Mouse (Mus musculus) embryonic facial prominence, embryonic 11.5 days (tissue): ENCODE measurements around the gene Skil. TPM values are rescaled to one million over a fixed set of nuclear protein-coding genes. Genes with fewer than 3 reads are reported as not detected.

ENCODE experiments used
- ATAC-seq: fragments of 200-750 bp; cut with Nextera tagmentation; replicated peaks from 2 replicates; pipeline ENCODE4 v1.8.0; 2017; ENCODE audit warnings: low read depth; ENCODE audit not compliant: insufficient number of reproducible peaks, low FRiP score, low TSS enrichment
- DNase-seq: peaks from one replicate; pipeline ENCODE4 v3.0.0-alpha.2; 2015; ENCODE audit warnings: low spot score
- H3K27ac ChIP-seq: fragments of 300-500 bp; sonication (generic); replicated peaks from 2 replicates; pipeline ENCODE4 v1.5.1; 2014; ENCODE audit warnings: mild to moderate bottlenecking, low read depth, low read length, control low read depth
- H3K27me3 ChIP-seq: fragments of 300-500 bp; sonication (generic); 2 replicates; pipeline ENCODE4 v1.6.1; 2014; ENCODE audit warnings: mild to moderate bottlenecking, low read length, moderate library complexity, mixed read lengths; ENCODE audit not compliant: control insufficient read depth, insufficient read depth
- H3K36me3 ChIP-seq: fragments of 300-500 bp; sonication (generic); replicated peaks from 2 replicates; pipeline ENCODE4 v1.6.1; 2014; ENCODE audit warnings: low read depth, mild to moderate bottlenecking, low read length, moderate library complexity, mixed read lengths; ENCODE audit not compliant: control insufficient read depth, insufficient read depth
- H3K4me1 ChIP-seq: fragments of 300-500 bp; sonication (generic); 2 replicates; pipeline ENCODE4 v1.6.1; 2014; ENCODE audit warnings: low read length, mixed read lengths; ENCODE audit not compliant: control insufficient read depth, insufficient read depth
- H3K4me2 ChIP-seq: fragments of 300-500 bp; sonication (generic); 2 replicates; pipeline ENCODE4 v1.6.1; 2014; ENCODE audit warnings: low read depth, mild to moderate bottlenecking, control low read depth, low read length, moderate library complexity
- H3K4me3 ChIP-seq: fragments of 300-500 bp; sonication (generic); 2 replicates; pipeline ENCODE4 v1.5.1; 2014; ENCODE audit warnings: low read depth, low read length, control low read depth
- H3K9ac ChIP-seq: fragments of 300-500 bp; sonication (generic); replicated peaks from 2 replicates; pipeline ENCODE4 v1.6.1; 2014; ENCODE audit warnings: mild to moderate bottlenecking, control low read depth, low read length
- H3K9me3 ChIP-seq: fragments of 300-500 bp; sonication (generic); replicated peaks from 2 replicates; pipeline ENCODE4 v1.6.1; 2016; ENCODE audit warnings: mild to moderate bottlenecking, low read length, inconsistent platforms, mixed read lengths; ENCODE audit not compliant: control insufficient read depth
- WGBS: fragments of 180-500 bp; shearing (Covaris S2); extraction: QIAGEN DNeasy Blood & Tissue Kit; methylation state at CpG from one replicate; pipeline ENCODE4 v1.1.7; 2014; 5-methylcytosine and 5-hydroxymethylcytosine counted together
- polyA plus RNA-seq: library from polyadenylated mRNA; unstranded; fragments of >200 nt; fragmentation: Nextera tagmentation; extraction: Ambion mirVana; gene quantifications from 2 replicates; pipeline ENCODE4 v1.2.1, GENCODE M21; 2014

Gene Skil
- polyA plus RNA-seq, 1 experiment from 2014 or later: 37.7 TPM

GRCm38 (mm10) chr3:31056651-31057627, 37.9 kb upstream of the Skil start:
- WGBS: 2% methylated on average over 30 of the region's 30 CpGs
- peak overlapping the region; percentile 38 for H3K4me3 ChIP-seq
- DNase-seq (peak; percentile 93), ATAC-seq (peak; percentile 86)
- peak overlapping the region; percentile 55 for H3K9ac ChIP-seq
- no peaks in the 10 kb centered on the region for H3K36me3 ChIP-seq
- no peaks in the 10 kb centered on the region for H3K27me3 ChIP-seq
- no peak overlapping the region for H3K27ac ChIP-seq
- no peaks in the 10 kb centered on the region for H3K4me1 ChIP-seq
- peak overlapping the region; percentile 47 for H3K4me2 ChIP-seq
- no peaks in the 10 kb centered on the region for H3K9me3 ChIP-seq

GRCm38 (mm10) chr3:31060745-31061102, 34.1 kb upstream of the Skil start:
- WGBS: 82% methylated on average over 8 of the region's 8 CpGs
- Histone ChIP-seq H3K27me3 (no peaks in the 10 kb centered on the region), H3K4me3 (no peak overlapping the region), H3K4me1 (no peaks in the 10 kb centered on the region), H3K36me3 (no peaks in the 10 kb centered on the region), H3K9ac (no peak overlapping the region), H3K9me3 (no peaks in the 10 kb centered on the region), H3K4me2 (no peak overlapping the region), H3K27ac (no peak overlapping the region; the same call in 1 of the 2 replicates)
- ATAC-seq (no peak), DNase-seq (no peak)

- Histone ChIP-seq H3K9ac (no peak overlapping the region), H3K4me3 (no peak overlapping the region), H3K4me2 (no peak overlapping the region), H3K27ac (no peak overlapping the region; the same call in 1 of the 2 replicates), H3K4me1 (no peaks in the 10 kb centered on the region), H3K27me3 (no peaks in the 10 kb centered on the region), H3K36me3 (no peaks in the 10 kb centered on the region), H3K9me3 (no peaks in the 10 kb centered on the region)
- 53% methylated on average over 20 of the region's 20 CpGs for WGBS
- DNase-seq (peak; percentile 43), ATAC-seq (no peak)
Measured at GRCm38 (mm10) chr3:31061103-31061785, 33.6 kb upstream of the Skil start.

DNA sequence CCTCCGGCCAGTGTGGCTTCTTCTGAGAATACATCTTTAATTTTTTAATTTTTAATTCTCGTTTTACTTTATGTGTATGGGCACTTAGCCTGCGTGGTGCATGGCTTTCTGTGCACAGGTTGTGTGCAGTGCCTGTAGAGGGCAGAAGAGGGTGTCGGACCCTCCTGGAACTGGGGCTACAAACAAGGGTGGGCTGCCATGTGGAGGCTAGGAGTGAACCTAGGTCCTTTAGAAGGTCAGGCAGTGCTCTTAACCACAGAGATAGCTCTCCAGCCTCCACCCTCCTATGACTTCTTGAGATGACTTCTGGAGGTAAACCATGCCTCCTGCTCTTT, 33.1 kb upstream of the Skil start:
- H3K4me3 ChIP-seq: no peak overlapping the region
- DNase-seq (no peak), ATAC-seq (no peak)
- H3K36me3 ChIP-seq: no peaks in the 10 kb centered on the region
- no peaks in the 10 kb centered on the region for H3K4me1 ChIP-seq
- H3K9ac ChIP-seq: no peak overlapping the region
- no peaks in the 10 kb centered on the region for H3K27me3 ChIP-seq
- H3K4me2 ChIP-seq: no peak overlapping the region
- H3K9me3 ChIP-seq: no peaks in the 10 kb centered on the region
- 83% methylated on average over 4 of the region's 4 CpGs for WGBS
- no peak overlapping the region for H3K27ac ChIP-seq

GRCm38 (mm10) chr3:31062325-31062724, 32.5 kb upstream of the Skil start:
- H3K27me3 ChIP-seq: no peaks in the 10 kb centered on the region
- 85% methylated on average over 7 of the region's 7 CpGs for WGBS
- no peak overlapping the region for H3K4me3 ChIP-seq
- no peak overlapping the region for H3K9ac ChIP-seq
- no peaks in the 10 kb centered on the region for H3K9me3 ChIP-seq
- H3K4me1 ChIP-seq: no peaks in the 10 kb centered on the region
- no peaks in the 10 kb centered on the region for H3K36me3 ChIP-seq
- no peak overlapping the region for H3K4me2 ChIP-seq
- ATAC-seq (no peak), DNase-seq (no peak)
- 0 out of 2 replicates have a peak overlapping the region, but pooled peaks have one; percentile 9 for H3K27ac ChIP-seq

DNA sequence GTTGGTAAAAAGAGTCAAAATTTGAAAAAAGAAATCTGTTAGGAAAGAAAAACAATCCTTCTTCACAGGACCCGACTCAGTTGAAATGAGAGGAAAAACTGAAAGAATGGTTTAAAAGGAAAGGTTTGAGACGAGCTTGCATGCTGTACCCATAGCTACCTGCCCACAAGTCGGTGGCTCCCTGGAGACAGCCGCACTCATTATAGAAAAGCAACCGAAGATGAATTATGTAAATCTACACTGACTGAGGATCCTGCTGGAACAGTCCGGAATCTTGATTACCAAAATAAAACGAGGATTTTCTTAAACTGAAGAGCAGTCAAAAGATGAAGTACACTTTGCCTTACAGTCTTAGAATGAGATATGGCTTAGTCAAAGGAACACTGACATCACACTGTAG, 26.4 kb upstream of the Skil start:
- Histone ChIP-seq H3K27me3 (no peaks in the 10 kb centered on the region), H3K9ac (no peak overlapping the region), H3K4me1 (no peaks in the 10 kb centered on the region), H3K36me3 (no peaks in the 10 kb centered on the region), H3K4me3 (no peak overlapping the region), H3K4me2 (no peak overlapping the region), H3K27ac (no peak overlapping the region), H3K9me3 (no peaks in the 10 kb centered on the region)
- ATAC-seq (no peak), DNase-seq (no peak)
- 85% methylated on average over 7 of the region's 7 CpGs for WGBS

DNA sequence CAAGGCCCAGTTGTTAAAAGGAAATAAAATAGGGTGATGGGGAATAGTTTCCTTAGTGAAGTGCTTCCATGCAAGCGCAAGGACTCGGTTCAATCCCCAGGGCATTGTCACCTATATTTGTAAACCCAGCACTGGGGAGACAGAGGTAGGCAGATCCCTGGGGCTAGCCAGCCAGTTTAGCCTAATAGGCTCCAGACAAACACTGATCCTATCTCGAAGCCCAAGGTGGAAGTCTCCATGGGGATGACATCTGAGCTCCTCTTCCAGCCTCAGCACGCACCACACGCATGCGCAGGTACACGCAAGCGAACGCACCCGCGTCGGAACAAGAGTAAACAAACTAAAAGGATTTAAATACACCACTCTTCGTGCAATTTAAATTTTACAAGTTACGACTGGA, 23.1 kb upstream of the Skil start:
- no peaks in the 10 kb centered on the region for H3K27me3 ChIP-seq
- DNase-seq: no peak
- H3K4me2 ChIP-seq: no peak overlapping the region
- no peak for ATAC-seq
- 85% methylated on average over 14 of the region's 14 CpGs for WGBS
- no peak overlapping the region for H3K4me3 ChIP-seq
- no peaks in the 10 kb centered on the region for H3K36me3 ChIP-seq
- H3K4me1 ChIP-seq: no peaks in the 10 kb centered on the region; the same call in 1 of the 2 replicates
- no peaks in the 10 kb centered on the region for H3K9me3 ChIP-seq
- H3K9ac ChIP-seq: no peak overlapping the region
- no peak overlapping the region for H3K27ac ChIP-seq

GRCm38 (mm10) chr3:31075808-31076207, 19.1 kb upstream of the Skil start:
- Histone ChIP-seq H3K4me3 (no peak overlapping the region), H3K27ac (no peak overlapping the region), H3K9me3 (no peaks in the 10 kb centered on the region), H3K9ac (no peak overlapping the region), H3K36me3 (no peaks in the 10 kb centered on the region), H3K27me3 (no peaks in the 10 kb centered on the region), H3K4me2 (no peak overlapping the region), H3K4me1 (no peaks in the 10 kb centered on the region; the same call in 1 of the 2 replicates)
- DNase-seq (peak; percentile 27), ATAC-seq (no peak)
- WGBS: 50% methylated on average over 11 of the region's 11 CpGs
